Mouse (Mus musculus): ENCODE data around the gene Nrxn2. TPM values are rescaled to one million over a fixed set of nuclear protein-coding genes. Genes with fewer than 3 reads are reported as not detected.

The Nrxn2 gene
- total and polyA plus RNA-seq, 2 experiments from 2014 or later = 54.4 to 355 TPM

- H3K9ac ChIP-seq (replicated peaks; ENCODE audit: low read length) = no peak overlapping the region
Observed at GRCm38 (mm10) chr19:6569561-6569960, 151.0 kb downstream of the Nrxn2 start.

DNA sequence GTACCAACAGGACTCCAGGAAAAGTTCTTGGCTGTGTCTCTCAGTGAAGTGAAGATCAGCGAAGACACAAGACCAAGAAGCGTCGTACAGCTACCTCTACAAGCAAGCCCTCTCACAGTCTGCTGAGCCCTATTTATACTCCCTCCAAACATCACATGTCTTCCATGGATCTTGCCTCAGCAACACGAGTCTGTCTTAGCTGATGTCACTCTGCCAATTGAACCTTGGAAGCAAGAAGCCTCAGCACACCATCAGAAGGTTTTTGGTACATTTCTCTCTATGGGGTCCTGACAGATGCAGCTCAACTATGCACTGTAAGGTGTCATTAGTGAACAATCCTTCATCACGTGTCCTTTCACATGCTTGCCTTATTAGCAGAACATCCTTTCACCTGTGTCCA is 152.9 kb downstream of the Nrxn2 start:
- ATAC-seq (no peak), DNase-seq (ENCODE audit: low spot score) (no peak)
- no peaks in the 10 kb centered on the region for H3K36me3 ChIP-seq (ENCODE audit: insufficient read depth, low read length)
- no peak overlapping the region for H3K27ac ChIP-seq
- H3K4me1 ChIP-seq (ENCODE audit: insufficient read depth, low read length) = no peaks in the 10 kb centered on the region
- H3K9ac ChIP-seq (replicated peaks; ENCODE audit: low read length) = no peak overlapping the region
- H3K4me2 ChIP-seq (ENCODE audit: low read depth, low read length) = no peak overlapping the region
- no peaks in the 10 kb centered on the region for H3K9me3 ChIP-seq (ENCODE audit: low read length)
- no peaks in the 10 kb centered on the region for H3K27me3 ChIP-seq (ENCODE audit: insufficient read depth, low read length)
- 75% methylated on average over 5 of the region's 5 CpGs for whole genome bisulfite sequencing
- TF ChIP-seq CTCF (IDR thresholded peaks at IDR 0.05; ENCODE audit: low read depth) = no peak
- H3K4me3 ChIP-seq (ENCODE audit: low read length) = no peak overlapping the region

More at GRCm38 (mm10) chr19:6569561-6569960, 151.0 kb downstream of the Nrxn2 start:
- H3K9me3 ChIP-seq (ENCODE audit: low read length) = no peaks in the 10 kb centered on the region
- no peaks in the 10 kb centered on the region for H3K36me3 ChIP-seq (ENCODE audit: insufficient read depth, low read length)
- ATAC-seq (no peak), DNase-seq (ENCODE audit: low spot score) (no peak)
- no peak for TF ChIP-seq CTCF (IDR thresholded peaks at IDR 0.05; ENCODE audit: low read depth)
- no peaks in the 10 kb centered on the region for H3K4me1 ChIP-seq (ENCODE audit: insufficient read depth, low read length)
- H3K4me3 ChIP-seq (ENCODE audit: low read length) = no peak overlapping the region
- H3K27me3 ChIP-seq (ENCODE audit: insufficient read depth, low read length) = no peaks in the 10 kb centered on the region
- H3K4me2 ChIP-seq (ENCODE audit: low read depth, low read length) = no peak overlapping the region
- H3K27ac ChIP-seq = no peak overlapping the region
- WGBS = 30% methylated on average over 5 of the region's 5 CpGs

DNA sequence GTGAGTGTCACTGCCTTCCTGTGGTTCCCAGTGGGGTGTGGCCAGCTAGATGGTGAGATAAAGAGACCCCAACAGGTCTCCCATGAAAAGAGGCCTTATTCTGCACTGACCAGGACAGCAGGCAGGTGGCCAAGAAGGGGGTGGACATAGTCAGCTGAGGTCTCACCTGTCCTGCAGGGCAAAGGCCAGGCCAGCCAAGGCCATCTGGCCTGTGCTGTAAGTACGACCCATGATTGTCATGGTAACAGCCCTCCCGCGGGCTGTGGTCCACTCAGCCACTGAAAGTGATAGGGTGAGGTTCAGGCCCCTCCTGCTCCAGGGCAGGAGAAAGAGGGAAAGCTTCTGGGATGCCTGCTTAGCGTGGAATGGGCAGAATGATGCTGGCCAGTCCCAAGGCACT is 153.5 kb downstream of the Nrxn2 start:
- 34% methylated on average over 4 of the region's 4 CpGs for WGBS
- H3K9ac ChIP-seq (replicated peaks; ENCODE audit: low read length) = no peak overlapping the region
- no peaks in the 10 kb centered on the region for H3K36me3 ChIP-seq (ENCODE audit: insufficient read depth, low read length)
- no peak overlapping the region for H3K4me2 ChIP-seq (ENCODE audit: low read depth, low read length)
- TF ChIP-seq CTCF (IDR thresholded peaks at IDR 0.05; ENCODE audit: low read depth) = no peak
- H3K9me3 ChIP-seq (ENCODE audit: low read length) = no peaks in the 10 kb centered on the region
- DNase-seq (ENCODE audit: low spot score) (peak; percentile 41), ATAC-seq (peak; percentile 21; the same call in 1 of the 2 replicates)
- H3K27ac ChIP-seq = no peak overlapping the region
- H3K4me3 ChIP-seq (ENCODE audit: low read length) = no peak overlapping the region
- H3K4me1 ChIP-seq (ENCODE audit: insufficient read depth, low read length) = no peaks in the 10 kb centered on the region
- H3K27me3 ChIP-seq (ENCODE audit: insufficient read depth, low read length) = no peaks in the 10 kb centered on the region

Small RNA genes lying within 50 kb of the gene (microRNA-seq; reads per million reads assigned to microRNA genes)
- 0 reads per million in 2 experiments for gene Gm26460

Other genes with a start within 250 kb of the Nrxn2 start
- gene Majin, start 234.3 kb upstream of the Nrxn2 start, total RNA-seq (2014; rRNA removed) = not detected in 2 replicates
- 0.24 TPM in 1 of 2 replicates, not detected in the other for gene Majin, start 234.3 kb upstream of the Nrxn2 start, polyA plus RNA-seq (2015; fragmentation: Nextera tagmentation; extraction: Ambion mirVana)
- gene Gpha2, start 192.4 kb upstream of the Nrxn2 start, total RNA-seq (2014; rRNA removed) = not detected in 2 replicates
- gene Gpha2, start 192.4 kb upstream of the Nrxn2 start, polyA plus RNA-seq (2015; fragmentation: Nextera tagmentation; extraction: Ambion mirVana) = 0.39 and 0.60 TPM in 2 replicates
- 272 and 321 TPM in 2 replicates for gene Ppp2r5b, start 182.9 kb upstream of the Nrxn2 start, total RNA-seq (2014; rRNA removed)
- 149 and 160 TPM in 2 replicates for gene Ppp2r5b, start 182.9 kb upstream of the Nrxn2 start, polyA plus RNA-seq (2015; fragmentation: Nextera tagmentation; extraction: Ambion mirVana)
- 38.7 and 43.4 TPM in 2 replicates for gene Atg2a, start 177.1 kb upstream of the Nrxn2 start, total RNA-seq (2014; rRNA removed)
- gene Atg2a, start 177.1 kb upstream of the Nrxn2 start, polyA plus RNA-seq (2015; fragmentation: Nextera tagmentation; extraction: Ambion mirVana) = 7.6 and 8.9 TPM in 2 replicates
- gene Ehd1, start 142.0 kb upstream of the Nrxn2 start, total RNA-seq (2014; rRNA removed) = 127 and 135 TPM in 2 replicates
- gene Ehd1, start 142.0 kb upstream of the Nrxn2 start, polyA plus RNA-seq (2015; fragmentation: Nextera tagmentation; extraction: Ambion mirVana) = 76.5 and 77.5 TPM in 2 replicates
- gene Cdc42bpg, start 112.3 kb upstream of the Nrxn2 start, total RNA-seq (2014; rRNA removed) = 3.1 and 6.0 TPM in 2 replicates
- gene Cdc42bpg, start 112.3 kb upstream of the Nrxn2 start, polyA plus RNA-seq (2015; fragmentation: Nextera tagmentation; extraction: Ambion mirVana) = 0.29 and 0.33 TPM in 2 replicates
- 69.6 and 93.4 TPM in 2 replicates for gene Men1, start 83.8 kb upstream of the Nrxn2 start, total RNA-seq (2014; rRNA removed)
- 57.8 and 59.5 TPM in 2 replicates for gene Men1, start 83.8 kb upstream of the Nrxn2 start, polyA plus RNA-seq (2015; fragmentation: Nextera tagmentation; extraction: Ambion mirVana)
- 102 TPM in 2 replicates for gene Map4k2, start 77.6 kb upstream of the Nrxn2 start, total RNA-seq (2014; rRNA removed)
- 18.6 and 21.4 TPM in 2 replicates for gene Map4k2, start 77.6 kb upstream of the Nrxn2 start, polyA plus RNA-seq (2015; fragmentation: Nextera tagmentation; extraction: Ambion mirVana)
- gene Sf1, start 55.0 kb upstream of the Nrxn2 start, total RNA-seq (2014; rRNA removed) = 89.0 and 89.4 TPM in 2 replicates
- 80.2 and 84.9 TPM in 2 replicates for gene Sf1, start 55.0 kb upstream of the Nrxn2 start, polyA plus RNA-seq (2015; fragmentation: Nextera tagmentation; extraction: Ambion mirVana)
- 11.9 and 18.3 TPM in 2 replicates for gene Pygm, start 34.3 kb upstream of the Nrxn2 start, total RNA-seq (2014; rRNA removed)
- gene Pygm, start 34.3 kb upstream of the Nrxn2 start, polyA plus RNA-seq (2015; fragmentation: Nextera tagmentation; extraction: Ambion mirVana) = 10.4 and 12.6 TPM in 2 replicates
- gene Rasgrp2, start 19.4 kb upstream of the Nrxn2 start, total RNA-seq (2014; rRNA removed) = 250 and 283 TPM in 2 replicates
- 230 and 252 TPM in 2 replicates for gene Rasgrp2, start 19.4 kb upstream of the Nrxn2 start, polyA plus RNA-seq (2015; fragmentation: Nextera tagmentation; extraction: Ambion mirVana)
- gene Slc22a12, start 124.3 kb downstream of the Nrxn2 start, total RNA-seq (2014; rRNA removed) = 0.21 and 1.2 TPM in 2 replicates
- 0.28 and 0.35 TPM in 2 replicates for gene Slc22a12, start 124.3 kb downstream of the Nrxn2 start, polyA plus RNA-seq (2015; fragmentation: Nextera tagmentation; extraction: Ambion mirVana)

Measured in hindbrain, postnatal 0 days (tissue).